ENCODE assay signal across 20 mouse cellular contexts in genomic region chr4:145276368-145277249, GRCm38 (mm10). TPM values are rescaled to one million over a fixed set of nuclear protein-coding genes. Genes with fewer than 3 reads are reported as not detected.
DNase-seq lines count a peak whose midpoint lies in the region; ATAC-seq and TF ChIP-seq lines count a peak whose summit lies in the region.
"Had no signal": no experiment of that assay in that cellular context is flagged by ENCODE, and none has a peak within 500 bp of the region (broad histone marks: within the 10 kb centered on the region; RNA-seq: fewer than 3 reads in every experiment).

No protein-coding gene starts in this region.

- WGBS in kidney, adult 2 months, result 84% methylated on average over 6 of the region's 6 CpGs

- H3K27ac ChIP-seq in brown adipose tissue, adult 24 weeks (replicated peaks; ENCODE audit: low read depth, low read length), result peak overlapping the region; percentile 83
- H3K27ac ChIP-seq in kidney, adult 2 months (ENCODE audit: insufficient read depth, low read depth, low read length), result no peak overlapping the region
- H3K27ac ChIP-seq: embryonic facial prominence, embryonic 13.5 days; forebrain, embryonic 10.5 days; stomach, embryonic 15.5 days had no signal

- no peak for ATAC-seq in CD4-positive, CD25-positive, alpha-beta regulatory T cell, adult 4 months
- ATAC-seq in megakaryocyte progenitor cell, adult 5-6 weeks (replicated peaks; ENCODE audit: poor library complexity), result peak; percentile 88
- ATAC-seq: hindbrain, embryonic 16.5 days; liver, postnatal 0 days had no signal

- DNase-seq in CD4-positive, CD25-positive, alpha-beta regulatory T cell, adult 2 months (ENCODE audit: low read depth, low spot score), result peak; percentile 30
- peak; percentile 24 for DNase-seq in thymus, postnatal 0 days (ENCODE audit: low spot score)
- no peak for DNase-seq in thymus, postnatal 36 days
- DNase-seq in kidney, adult 2 months, result no peak
- no peak for DNase-seq in layer of hippocampus, adult 9-11 months
- DNase-seq: adrenal gland, adult 2 months; cerebellum, adult 8-10 months; gastrocnemius, postnatal 25 days; kidney, adult 18-20 months; kidney, postnatal 4 days; liver; liver, postnatal 0 days; spleen, adult 18-20 months had no signal

- TF ChIP-seq CTCF in kidney, adult 2 months (conservative IDR thresholded peaks at IDR 0.05; ENCODE audit: insufficient read depth, insufficient read length, low read depth, low read length), result no peak

- H3K36me3 ChIP-seq in kidney, adult 2 months (ENCODE audit: control insufficient read depth, insufficient read depth, low read length), result no peaks in the 10 kb centered on the region
- H3K36me3 ChIP-seq: embryonic facial prominence, embryonic 13.5 days; forebrain, embryonic 10.5 days; stomach, embryonic 15.5 days had no signal

- peaks cover 45% of the 10 kb centered on the region for H3K4me1 ChIP-seq in brown adipose tissue, adult 24 weeks (ENCODE audit: control insufficient read depth, insufficient read depth, insufficient read length, low read length)
- H3K4me1 ChIP-seq in kidney, adult 2 months (ENCODE audit: control insufficient read depth, insufficient read depth, low read length), result peaks cover 5% of the 10 kb centered on the region; the same call in 1 of the 2 replicates
- H3K4me1 ChIP-seq: embryonic facial prominence, embryonic 13.5 days; forebrain, embryonic 10.5 days; stomach, embryonic 15.5 days had no signal

- no peak for TF ChIP-seq POLR2A in kidney, adult 2 months (IDR thresholded peaks at IDR 0.05; ENCODE audit: low read depth, low read length)

- H3K4me3 ChIP-seq in brown adipose tissue, adult 24 weeks (ENCODE audit: insufficient read depth, low read depth, low read length), result no peak overlapping the region
- H3K4me3 ChIP-seq in kidney, adult 2 months (ENCODE audit: insufficient read depth, low read depth, low read length), result no peak overlapping the region
- H3K4me3 ChIP-seq: embryonic facial prominence, embryonic 13.5 days; forebrain, embryonic 10.5 days; stomach, embryonic 15.5 days had no signal

- H3K27me3 ChIP-seq in kidney, adult 2 months (replicated peaks; ENCODE audit: control insufficient read depth, insufficient read depth, low read length), result no peaks in the 10 kb centered on the region
- H3K27me3 ChIP-seq: embryonic facial prominence, embryonic 13.5 days; stomach, embryonic 15.5 days had no signal

RNA-seq across cellular contexts. Expression of gene Tnfrsf1b, which starts 29.9 kb away (rescaled TPM):
- polyA plus RNA-seq in CD4-positive, CD25-positive, alpha-beta regulatory T cell, adult 4 months (2017; shearing (Covaris generic)), result 100 to 1,000 TPM; 115 to 174 TPM
- polyA plus RNA-seq in thymus, postnatal 0 days (2015; fragmentation: Nextera tagmentation; extraction: Ambion mirVana), result 12.5 and 12.9 TPM in 2 replicates
- 2.8 and 3.4 TPM in 2 replicates for polyA plus RNA-seq in brown adipose tissue, adult 24 weeks (2012; ENCODE audit: insufficient read depth, insufficient read length, missing spikeins)
- total RNA-seq in megakaryocyte progenitor cell, adult 5-6 weeks (2015), result 29.7 and 32.8 TPM in 2 replicates
- total RNA-seq in megakaryocyte progenitor cell, adult 5-6 weeks (2017), result 33.0 and 34.2 TPM in 2 replicates
- polyA plus RNA-seq in kidney, adult 2 months (2012; rRNA removed), result 6.5 and 8.4 TPM in 2 replicates

RNA-seq across cellular contexts. Expression of gene Tnfrsf8, which starts 38.4 kb away (rescaled TPM):
- 10 to 100 TPM; 11.5 to 26.5 TPM for polyA plus RNA-seq in CD4-positive, CD25-positive, alpha-beta regulatory T cell, adult 4 months (2017; shearing (Covaris generic))
- polyA plus RNA-seq in thymus, postnatal 0 days (2015; fragmentation: Nextera tagmentation; extraction: Ambion mirVana), result 13.6 and 15.3 TPM in 2 replicates
- polyA plus RNA-seq in brown adipose tissue, adult 24 weeks (2012; ENCODE audit: insufficient read depth, insufficient read length, missing spikeins), result not detected in 2 replicates
- total RNA-seq in megakaryocyte progenitor cell, adult 5-6 weeks (2015), result 1.4 TPM in 2 replicates
- 0.74 and 1.1 TPM in 2 replicates for total RNA-seq in megakaryocyte progenitor cell, adult 5-6 weeks (2017)
- 0.03 and 0.11 TPM in 2 replicates for polyA plus RNA-seq in kidney, adult 2 months (2012; rRNA removed)

Comparison
In these comparisons a context has a peak if more than half of its experiments do, and no peak if none do; other contexts are left out.
1. DNase-seq: peak in CD4-positive, CD25-positive, alpha-beta regulatory T cell, adult 2 months (single experiment) and thymus, postnatal 0 days (single experiment); none in thymus, postnatal 36 days (0 of 2), kidney, adult 2 months (single experiment) and layer of hippocampus, adult 9-11 months (single experiment).